Mouse (Mus musculus) heart, embryonic 11.5 days (tissue): ENCODE results near the gene Inhba. TPM values are rescaled to one million over a fixed set of nuclear protein-coding genes. Genes with fewer than 3 reads are reported as not detected.

Experiments used
- ATAC-seq: fragments of 200-750 bp; cut with Nextera tagmentation; replicated peaks from 2 replicates; pipeline ENCODE4 v1.8.0; 2017; ENCODE audit warnings: moderate library complexity; ENCODE audit not compliant: insufficient number of reproducible peaks, low FRiP score, low TSS enrichment
- H3K27ac ChIP-seq: fragments of 300-500 bp; sonication (generic); 2 replicates; pipeline ENCODE4 v1.5.1; 2014; ENCODE audit warnings: mild to moderate bottlenecking, low read depth, low read length
- H3K27me3 ChIP-seq: fragments of 300-500 bp; sonication (generic); 2 replicates; pipeline ENCODE4 v1.6.1; 2014; ENCODE audit warnings: mild to moderate bottlenecking, low read length, mixed read lengths; ENCODE audit not compliant: control insufficient read depth, insufficient read depth
- H3K36me3 ChIP-seq: fragments of 300-500 bp; sonication (generic); 2 replicates; pipeline ENCODE4 v1.6.1; 2014; ENCODE audit warnings: mild to moderate bottlenecking, low read length, moderate library complexity, mixed read lengths; ENCODE audit not compliant: control insufficient read depth, insufficient read depth
- H3K4me1 ChIP-seq: fragments of 300-500 bp; sonication (generic); 2 replicates; pipeline ENCODE4 v1.6.1; 2014; ENCODE audit warnings: low read length; ENCODE audit not compliant: control insufficient read depth, insufficient read depth
- H3K4me2 ChIP-seq: fragments of 300-500 bp; sonication (generic); 2 replicates; pipeline ENCODE4 v1.6.1; 2014; ENCODE audit warnings: mild to moderate bottlenecking, moderate library complexity
- H3K4me3 ChIP-seq: fragments of 300-500 bp; sonication (generic); 2 replicates; pipeline ENCODE4 v1.5.1; 2014; ENCODE audit warnings: low read depth, low read length
- H3K9ac ChIP-seq: fragments of 300-500 bp; sonication (generic); 2 replicates; pipeline ENCODE4 v1.6.1; 2014; ENCODE audit warnings: mild to moderate bottlenecking, low read depth, low read length, moderate library complexity
- H3K9me3 ChIP-seq: fragments of 300-500 bp; sonication (generic); replicated peaks from 2 replicates; pipeline ENCODE4 v1.6.1; 2016; ENCODE audit warnings: low read length; ENCODE audit not compliant: control insufficient read depth
- WGBS: fragments of 180-500 bp; shearing (Covaris S2); extraction: QIAGEN DNeasy Blood & Tissue Kit; methylation state at CpG from one replicate; pipeline ENCODE4 v1.1.7; 2014; ENCODE audit not compliant: insufficient replicate concordance; 5-methylcytosine and 5-hydroxymethylcytosine counted together
- polyA plus RNA-seq: library from polyadenylated mRNA; unstranded; fragments of >200 nt; fragmentation: Nextera tagmentation; extraction: Ambion mirVana; gene quantifications from 2 replicates; pipeline ENCODE4 v1.2.1, GENCODE M21; 2014

Gene Inhba
- polyA plus RNA-seq, 1 experiment from 2014 or later: 16.6 TPM

GRCm38 (mm10) chr13:16032935-16033592, 21.4 kb downstream of the Inhba start:
- WGBS: 68% methylated on average over 6 of the region's 6 CpGs
- Histone ChIP-seq H3K4me2 (no peak overlapping the region), H3K4me3 (no peak overlapping the region), H3K36me3 (no peaks in the 10 kb centered on the region), H3K9ac (no peak overlapping the region), H3K27ac (no peak overlapping the region), H3K27me3 (no peaks in the 10 kb centered on the region), H3K9me3 (no peaks in the 10 kb centered on the region), H3K4me1 (no peaks in the 10 kb centered on the region)
- ATAC-seq: no peak

- no peaks in the 10 kb centered on the region for H3K27me3 ChIP-seq
- H3K9me3 ChIP-seq: no peaks in the 10 kb centered on the region
- ATAC-seq: no peak
- no peak overlapping the region for H3K27ac ChIP-seq
- H3K4me3 ChIP-seq: no peak overlapping the region
- WGBS: 79% methylated on average over 2 of the region's 2 CpGs
- H3K36me3 ChIP-seq: no peaks in the 10 kb centered on the region
- H3K4me2 ChIP-seq: no peak overlapping the region
- H3K9ac ChIP-seq: no peak overlapping the region
- no peaks in the 10 kb centered on the region for H3K4me1 ChIP-seq
Observed at GRCm38 (mm10) chr13:16069079-16069478, 57.4 kb downstream of the Inhba start.

- Histone ChIP-seq H3K27ac (no peak overlapping the region), H3K4me1 (no peaks in the 10 kb centered on the region), H3K4me3 (no peak overlapping the region), H3K9ac (no peak overlapping the region), H3K27me3 (no peaks in the 10 kb centered on the region), H3K4me2 (no peak overlapping the region), H3K9me3 (no peaks in the 10 kb centered on the region), H3K36me3 (no peaks in the 10 kb centered on the region)
- 64% methylated on average over 5 of the region's 5 CpGs for WGBS
- ATAC-seq: no peak
Observed at GRCm38 (mm10) chr13:16077276-16077675, 65.6 kb downstream of the Inhba start.

GRCm38 (mm10) chr13:16078216-16078731, 66.6 kb downstream of the Inhba start:
- no peak for ATAC-seq
- no peak overlapping the region for H3K4me3 ChIP-seq
- H3K36me3 ChIP-seq: no peaks in the 10 kb centered on the region
- no peak overlapping the region; the same call in 1 of the 2 replicates for H3K27ac ChIP-seq
- no peaks in the 10 kb centered on the region for H3K9me3 ChIP-seq
- H3K4me1 ChIP-seq: no peaks in the 10 kb centered on the region
- 62% methylated on average over 7 of the region's 7 CpGs for WGBS
- H3K27me3 ChIP-seq: no peaks in the 10 kb centered on the region
- no peak overlapping the region for H3K4me2 ChIP-seq
- H3K9ac ChIP-seq: no peak overlapping the region

GRCm38 (mm10) chr13:16080205-16080604, 68.6 kb downstream of the Inhba start:
- Histone ChIP-seq H3K4me3 (no peak overlapping the region), H3K9me3 (no peaks in the 10 kb centered on the region), H3K4me2 (no peak overlapping the region), H3K9ac (no peak overlapping the region), H3K4me1 (no peaks in the 10 kb centered on the region), H3K27ac (no peak overlapping the region), H3K27me3 (no peaks in the 10 kb centered on the region), H3K36me3 (no peaks in the 10 kb centered on the region)
- ATAC-seq: no peak
- WGBS: 56% methylated on average over 2 of the region's 2 CpGs
